Mouse (Mus musculus): Measurements from ENCODE around the gene Aars2. TPM values are rescaled to one million over a fixed set of nuclear protein-coding genes. Genes with fewer than 3 reads are reported as not detected.

Gene Aars2
- 5.5 and 7.3 TPM in 2 replicates for total RNA-seq (2014; fragmentation: Nextera tagmentation)
- total RNA-seq (2017), result 8.3 and 12.1 TPM in 2 replicates

DNA sequence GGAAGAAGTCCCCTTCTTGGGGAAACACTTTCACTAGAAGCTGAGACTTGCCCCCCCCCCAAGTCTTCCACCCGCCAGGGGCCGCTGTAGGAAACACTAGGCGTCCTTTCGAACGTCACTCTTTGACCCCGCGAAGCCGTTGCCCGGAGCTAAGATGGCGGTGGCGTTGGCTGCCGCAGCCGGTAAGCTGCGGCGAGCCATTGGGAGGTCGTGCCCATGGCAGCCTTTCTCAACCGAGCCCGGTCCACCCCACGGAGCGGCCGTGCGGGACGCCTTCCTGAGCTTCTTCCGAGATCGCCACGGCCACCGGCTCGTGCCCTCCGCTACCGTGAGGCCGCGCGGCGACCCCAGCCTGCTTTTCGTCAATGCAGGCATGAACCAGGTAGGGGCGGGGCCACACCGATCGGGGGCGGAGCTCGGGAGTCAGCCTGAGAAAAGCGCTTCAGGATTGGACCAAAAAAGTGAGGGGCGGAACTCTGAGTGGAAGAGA lies at the start of gene Aars2:
TSS of gene Aars2 (plus strand) at position 142 of the 490 bp plus-strand sequence.
- peak; percentile 92 for ATAC-seq (replicated peaks; ENCODE audit: poor library complexity, severe bottlenecking)

DNA sequence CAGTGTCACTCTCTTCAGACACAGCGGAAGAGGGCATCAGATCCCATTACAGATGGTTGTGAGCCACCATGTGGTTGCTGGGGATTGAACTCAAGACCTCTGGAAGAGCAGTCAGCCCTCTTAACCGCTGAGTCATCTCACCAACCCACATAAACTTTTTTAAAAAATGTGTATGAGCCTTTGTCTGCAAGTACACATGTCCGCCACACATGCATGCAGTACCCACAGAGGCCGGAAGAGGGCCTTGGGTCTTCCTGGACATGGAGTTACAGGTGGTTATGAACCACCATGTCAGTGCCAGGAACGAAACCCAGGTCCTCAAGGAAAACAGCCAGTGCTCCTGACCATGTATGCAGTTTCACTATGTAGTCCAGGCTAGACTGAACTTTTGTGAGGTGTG lies 49.2 kb upstream of the Aars2 start:
- ATAC-seq (replicated peaks; ENCODE audit: poor library complexity, severe bottlenecking), result no peak

DNA sequence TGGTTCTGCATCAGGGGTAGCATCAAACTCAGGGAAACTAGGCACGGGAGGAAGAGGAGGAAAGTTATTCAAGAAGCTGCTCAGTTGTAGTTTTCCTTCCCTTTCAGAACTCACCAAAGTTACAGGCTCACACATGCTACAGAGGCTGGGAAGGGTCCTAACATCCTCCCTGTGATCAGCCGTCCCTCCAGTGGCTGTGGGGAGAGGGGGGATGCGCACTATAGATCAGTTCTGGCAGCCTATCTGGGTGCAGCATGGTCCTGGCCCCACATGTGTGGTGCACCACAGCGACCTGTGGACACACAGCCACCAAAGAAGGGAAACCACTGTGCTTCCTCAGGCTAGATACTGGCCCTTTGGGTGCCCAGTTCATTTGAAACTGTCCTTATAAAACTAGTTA lies 48.1 kb upstream of the Aars2 start:
- ATAC-seq (replicated peaks; ENCODE audit: poor library complexity, severe bottlenecking), result no peak

DNA sequence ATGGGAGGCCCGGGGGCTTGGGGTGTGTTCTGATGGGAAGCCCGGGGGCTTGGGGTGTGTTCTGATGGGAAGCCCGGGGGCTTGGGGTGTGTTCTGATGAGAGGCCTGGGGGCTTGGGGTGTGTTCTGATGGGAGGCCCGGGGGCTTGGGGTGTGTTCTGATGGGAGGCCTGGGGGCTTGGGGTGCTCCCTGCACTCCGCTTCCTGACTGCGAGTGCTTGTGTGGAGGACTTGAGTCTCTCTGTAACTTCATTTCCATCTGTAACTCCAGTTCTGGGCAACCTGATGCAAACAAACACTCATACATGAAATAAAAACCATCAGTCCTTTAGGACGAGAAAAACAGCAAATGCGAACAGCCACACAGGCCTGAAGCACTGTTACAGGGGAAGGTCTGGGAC lies 47.6 kb upstream of the Aars2 start:
- no peak for ATAC-seq (replicated peaks; ENCODE audit: poor library complexity, severe bottlenecking)

DNA sequence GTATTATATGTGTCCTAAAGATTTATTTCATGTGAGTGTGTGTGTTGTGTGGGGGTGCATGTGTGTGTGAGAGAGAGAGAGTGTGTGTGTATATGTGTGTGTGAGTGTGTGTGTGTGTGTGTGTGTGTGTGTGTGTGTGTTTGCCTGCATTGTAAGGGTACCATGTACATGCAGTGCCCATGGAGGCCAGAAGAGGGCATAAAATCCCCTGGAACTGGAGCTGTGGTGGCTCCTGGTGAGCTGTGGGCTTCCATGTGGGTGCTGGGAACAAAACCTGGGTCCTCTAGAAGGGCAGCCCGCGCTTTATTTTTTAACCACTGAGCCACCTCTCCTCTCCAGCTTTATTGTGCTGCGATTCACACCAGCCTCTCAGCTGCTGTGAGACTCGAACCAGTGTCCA lies 44.1 kb upstream of the Aars2 start:
- no peak for ATAC-seq (replicated peaks; ENCODE audit: poor library complexity, severe bottlenecking)

DNA sequence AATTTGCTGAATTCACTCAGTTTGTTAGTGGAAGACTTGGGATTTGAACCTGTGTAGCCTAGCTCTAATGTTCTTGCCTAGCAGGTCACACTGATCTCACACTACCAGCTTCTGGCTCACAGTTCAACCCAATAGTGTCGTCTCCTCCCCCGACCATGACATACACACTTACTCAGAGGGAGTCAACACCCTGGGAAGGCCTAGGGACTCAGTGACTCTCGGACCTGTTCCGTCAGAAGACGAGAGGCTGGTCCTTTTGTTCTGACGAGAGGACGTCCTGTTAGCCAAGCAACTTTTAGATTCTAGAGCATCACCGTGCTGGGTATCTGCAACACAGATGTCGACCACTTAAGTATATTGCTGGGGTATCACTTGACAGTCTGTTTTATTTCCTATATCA lies 42.4 kb upstream of the Aars2 start:
- ATAC-seq (replicated peaks; ENCODE audit: poor library complexity, severe bottlenecking), result no peak

DNA sequence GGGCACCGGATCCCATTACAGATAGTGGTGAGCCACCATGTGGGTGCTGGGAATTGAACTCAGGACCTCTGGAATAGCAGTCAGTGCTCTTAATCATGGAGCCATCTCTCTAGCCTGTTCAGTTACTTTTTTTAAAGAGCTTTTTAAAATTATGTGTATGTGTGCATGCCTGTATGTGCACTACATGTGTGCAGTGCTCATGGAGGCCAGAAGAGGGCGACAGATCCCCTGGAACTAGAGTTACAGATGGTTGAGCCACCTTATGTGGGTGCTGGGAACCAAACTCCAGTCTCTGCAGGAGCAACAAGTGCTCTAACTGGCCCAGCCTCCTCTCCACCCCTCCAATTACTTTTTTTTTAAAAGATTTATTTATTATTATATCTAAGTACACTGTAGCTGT lies 39.9 kb upstream of the Aars2 start:
- ATAC-seq (replicated peaks; ENCODE audit: poor library complexity, severe bottlenecking), result no peak

DNA sequence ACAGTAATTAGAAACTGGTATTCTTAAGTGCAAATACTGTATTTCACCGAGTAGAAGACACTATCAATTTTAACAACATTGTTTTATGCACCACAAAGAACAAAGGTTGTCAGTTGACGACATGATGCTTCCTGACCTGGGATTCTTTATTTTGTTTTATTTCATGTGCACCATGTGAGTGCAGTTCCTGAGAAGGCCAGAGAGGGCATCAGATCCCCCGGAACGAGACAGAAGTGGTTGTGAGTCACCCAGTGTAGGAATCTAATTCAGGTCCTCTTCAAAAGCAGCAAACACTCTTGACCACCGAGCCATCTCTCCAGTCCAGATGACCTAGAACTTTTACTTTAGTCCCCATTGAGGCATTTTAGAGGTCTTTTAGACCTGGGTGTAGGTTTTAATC lies 38.3 kb upstream of the Aars2 start:
- ATAC-seq (replicated peaks; ENCODE audit: poor library complexity, severe bottlenecking), result no peak

DNA sequence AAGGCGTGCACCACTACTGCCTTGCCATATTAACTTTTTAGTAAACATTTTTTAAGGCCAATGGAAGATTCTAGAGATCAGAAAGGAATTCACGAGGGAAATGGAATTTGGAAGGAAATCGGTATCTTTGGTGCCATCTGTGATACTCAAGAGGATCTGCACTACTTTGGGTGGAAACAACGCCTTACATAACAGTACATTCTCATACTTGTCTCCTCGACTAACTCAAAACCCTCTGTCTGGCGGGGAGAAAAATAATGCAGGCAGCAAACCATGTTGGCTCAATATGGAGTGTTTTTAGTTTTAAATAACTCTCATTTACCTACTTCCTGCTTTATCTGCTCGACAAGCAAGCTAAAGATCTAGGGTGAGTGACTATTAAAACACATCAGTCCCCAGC lies 35.9 kb upstream of the Aars2 start:
- no peak for ATAC-seq (replicated peaks; ENCODE audit: poor library complexity, severe bottlenecking)

DNA sequence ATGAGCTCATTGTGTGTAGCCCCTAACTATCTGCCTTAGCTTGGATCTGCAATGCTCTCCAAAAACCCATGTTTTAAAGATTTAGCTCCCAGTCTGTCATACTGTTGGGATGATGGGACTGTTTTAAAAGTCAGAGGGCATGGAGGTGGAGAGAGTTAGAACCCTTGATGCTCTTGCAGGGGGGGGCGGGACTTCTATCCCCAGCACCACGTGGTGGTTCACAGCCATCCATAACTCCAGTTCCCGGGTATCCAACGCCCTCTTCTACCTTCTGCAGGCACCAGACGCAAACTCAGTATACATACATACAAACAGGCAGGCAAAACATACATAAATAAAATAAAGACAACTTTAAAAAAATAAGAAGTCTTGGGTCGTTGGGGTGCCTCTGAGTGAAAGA lies 33.0 kb upstream of the Aars2 start:
- no peak for ATAC-seq (replicated peaks; ENCODE audit: poor library complexity, severe bottlenecking)

DNA sequence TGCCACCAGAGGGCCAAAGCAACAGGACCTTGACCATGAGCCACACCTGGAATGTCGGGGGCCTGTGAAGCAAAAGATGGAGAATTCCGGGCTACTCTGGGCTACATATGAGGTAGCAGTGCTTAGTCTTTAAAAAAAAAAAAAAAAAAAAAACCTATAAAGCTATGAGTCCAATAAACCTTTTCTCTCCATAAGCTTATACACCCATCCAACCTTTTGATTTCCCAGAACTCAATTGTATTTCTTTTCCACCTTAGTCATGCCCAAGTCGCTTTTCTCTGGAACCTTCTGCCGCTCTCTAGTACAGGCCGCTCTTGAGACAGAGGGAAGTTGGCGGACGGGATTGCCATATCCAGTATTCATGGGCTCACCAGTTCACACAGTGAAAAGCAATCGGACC lies 32.5 kb upstream of the Aars2 start:
- ATAC-seq (replicated peaks; ENCODE audit: poor library complexity, severe bottlenecking), result no peak

DNA sequence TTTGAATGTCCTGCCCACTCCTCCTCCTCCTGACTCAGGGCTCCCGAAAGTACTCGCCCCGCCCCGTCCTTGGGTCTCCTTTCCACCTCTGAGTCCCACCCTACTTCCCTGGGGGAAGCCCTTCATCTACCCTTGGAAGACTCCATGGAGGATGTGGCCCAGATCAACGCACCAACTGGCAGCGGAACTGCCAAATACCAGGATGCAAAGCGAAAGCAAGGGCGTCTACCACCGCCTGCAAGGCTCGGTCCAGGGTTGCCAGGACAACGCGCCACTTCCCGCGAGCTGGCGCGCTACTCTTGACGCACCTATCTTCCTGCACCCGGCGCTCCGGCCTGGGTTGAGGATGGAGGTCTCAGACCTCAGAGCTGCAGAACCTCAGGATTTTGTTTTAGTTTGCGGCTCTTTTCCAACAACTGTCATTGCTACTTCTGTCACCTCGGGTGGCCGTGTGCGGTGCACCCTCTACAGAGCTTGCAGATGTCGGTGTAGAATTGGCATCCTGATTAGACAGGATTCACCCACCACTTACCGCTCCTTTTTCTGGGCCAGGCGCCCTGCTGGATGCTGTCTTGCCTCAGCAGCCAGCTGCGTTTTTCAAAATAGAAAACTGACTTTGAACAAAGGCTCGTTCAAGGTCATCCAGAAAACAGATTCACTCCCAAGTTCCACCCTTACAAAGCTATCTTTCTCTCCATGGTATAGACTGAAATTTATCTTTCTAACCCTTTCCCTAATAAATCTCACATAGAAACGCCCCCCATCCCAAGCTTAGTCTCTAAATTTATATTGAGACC lies 31.8 kb upstream of the Aars2 start, which contains the start of gene Spats1:
TSS of gene Spats1 (minus strand) at position 747 of the 797 bp plus-strand sequence.
- peak; percentile 77 for ATAC-seq (replicated peaks; ENCODE audit: poor library complexity, severe bottlenecking)

DNA sequence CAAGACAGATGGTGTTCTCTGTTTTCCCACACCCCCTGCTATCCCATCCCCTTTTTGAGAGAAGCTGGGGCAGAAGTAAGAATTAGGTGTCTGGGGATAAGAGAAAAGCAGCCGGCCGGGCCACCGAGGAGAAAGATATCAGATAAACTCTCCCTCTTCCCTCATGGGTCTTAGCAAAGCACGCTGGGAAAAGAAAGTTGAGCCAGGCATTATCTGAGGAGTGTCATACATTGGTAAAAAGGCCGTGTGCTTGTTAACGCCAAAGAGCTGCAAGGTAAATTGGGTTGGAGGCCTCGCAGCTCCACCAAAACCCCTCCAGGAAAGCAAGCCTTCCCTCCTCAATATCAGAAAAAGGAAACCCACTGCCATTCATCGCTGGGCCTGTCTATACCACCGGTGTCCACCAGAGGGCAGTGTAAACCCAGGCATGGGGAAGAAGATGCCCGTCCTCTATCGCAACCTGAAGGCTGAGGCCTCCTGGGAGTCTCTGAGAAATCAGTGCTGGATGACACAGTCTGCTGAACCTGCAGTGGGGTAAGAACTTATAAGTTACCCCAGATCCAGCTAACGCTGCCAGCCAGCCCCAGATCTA lies 28.3 kb upstream of the Aars2 start:
- peak; percentile 76 for ATAC-seq (replicated peaks; ENCODE audit: poor library complexity, severe bottlenecking)

DNA sequence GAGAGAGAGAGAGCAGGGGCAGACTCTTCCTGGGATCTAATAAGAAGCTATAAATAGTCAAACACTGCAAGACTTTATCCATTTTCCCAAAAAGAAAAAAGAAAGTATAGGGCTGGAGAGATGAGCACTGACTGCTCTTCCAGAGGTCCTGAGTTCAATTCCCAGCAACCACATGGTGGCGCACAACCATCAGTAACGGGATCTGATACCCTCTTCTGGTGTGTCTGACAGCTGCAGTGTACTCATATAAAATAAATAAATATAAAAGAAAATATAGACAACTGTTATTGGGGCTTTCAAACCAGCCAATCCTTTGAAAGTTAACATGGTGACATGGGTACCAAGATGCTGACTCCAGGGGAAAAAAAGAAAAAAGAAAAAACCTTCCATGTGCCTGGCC lies 26.2 kb upstream of the Aars2 start:
- no peak for ATAC-seq (replicated peaks; ENCODE audit: poor library complexity, severe bottlenecking)

DNA sequence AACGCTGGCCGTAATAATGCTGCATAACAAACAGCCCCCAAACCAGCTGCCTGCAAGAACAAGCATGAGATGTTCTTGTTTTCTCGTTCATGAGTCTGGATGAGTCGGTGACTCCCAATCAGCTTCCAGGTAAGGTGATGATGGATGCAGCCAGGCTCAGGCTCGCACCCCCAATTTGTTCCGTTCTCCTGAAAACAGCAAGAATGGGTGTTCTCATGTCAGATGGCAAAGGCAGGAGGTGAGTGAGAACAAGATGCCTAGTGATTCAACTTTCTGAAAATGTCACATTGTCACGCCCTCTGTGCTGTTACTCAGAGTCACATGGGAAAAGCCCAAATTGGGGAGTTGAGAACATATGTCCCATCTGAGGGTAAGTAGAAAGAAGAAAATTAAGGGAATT lies 21.1 kb upstream of the Aars2 start:
- ATAC-seq (replicated peaks; ENCODE audit: poor library complexity, severe bottlenecking), result no peak

DNA sequence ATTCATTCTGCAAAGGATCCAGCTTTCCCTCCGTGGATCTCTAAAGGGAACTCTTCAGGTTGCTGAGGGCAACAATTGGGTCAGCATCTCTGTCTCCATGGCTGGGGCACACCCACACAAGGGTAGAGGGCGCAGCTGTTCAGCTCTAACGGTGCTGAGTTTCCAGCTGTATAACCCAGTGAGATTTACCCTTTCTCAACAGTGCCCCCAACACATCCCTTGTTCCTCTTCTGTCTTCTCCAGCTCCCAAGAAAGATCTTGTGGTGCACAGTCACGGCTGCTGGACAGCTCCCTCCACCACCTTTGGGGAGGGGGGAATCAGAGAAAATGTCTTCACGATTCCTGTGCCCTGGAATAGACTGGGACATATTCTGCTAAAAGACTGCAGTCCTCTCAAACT lies 19.4 kb upstream of the Aars2 start:
- no peak for ATAC-seq (replicated peaks; ENCODE audit: poor library complexity, severe bottlenecking)

DNA sequence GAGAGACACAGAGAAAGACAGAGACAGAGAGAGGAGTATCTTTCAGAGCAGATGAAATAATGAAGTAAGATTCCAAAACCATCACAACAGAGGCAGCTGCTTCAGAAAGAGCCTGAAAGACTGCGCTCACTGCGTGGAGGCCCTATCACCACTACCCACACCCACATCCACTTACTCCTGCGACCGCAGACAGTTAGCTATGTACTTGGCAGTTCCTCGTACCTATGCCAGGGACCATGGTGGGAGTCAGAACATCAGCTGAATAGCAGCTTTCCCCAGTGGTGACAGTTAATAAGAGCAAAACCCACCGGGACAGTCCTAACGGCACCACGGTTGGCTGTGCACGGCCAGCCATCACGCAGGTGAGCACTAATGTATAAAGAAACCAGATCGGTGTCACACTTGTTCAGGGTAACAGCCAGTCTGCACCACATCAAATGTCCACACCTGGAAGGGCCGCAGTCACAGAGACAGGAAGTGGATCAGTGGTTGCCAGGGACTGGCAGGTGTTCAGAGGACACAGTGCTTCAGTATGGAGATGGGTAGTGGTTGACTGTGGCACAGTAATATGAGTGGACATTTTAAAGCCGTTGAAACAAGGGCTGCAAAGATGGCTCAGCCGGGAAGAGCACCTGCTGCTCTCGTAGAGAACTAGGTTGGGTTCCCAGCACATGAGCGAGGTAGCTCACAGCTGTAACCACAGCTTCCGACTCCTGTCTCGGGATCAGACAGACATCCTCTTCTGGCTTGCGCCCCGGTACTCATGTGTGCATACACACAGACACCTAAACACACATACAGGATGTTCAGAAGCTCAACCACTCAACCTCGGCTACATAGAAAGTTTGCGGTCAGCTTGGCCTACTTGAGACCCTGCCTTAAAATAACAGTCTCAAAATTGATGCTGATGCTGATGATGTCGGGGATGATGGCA lies 18.1 kb upstream of the Aars2 start:
- no peak for ATAC-seq (replicated peaks; ENCODE audit: poor library complexity, severe bottlenecking)

DNA sequence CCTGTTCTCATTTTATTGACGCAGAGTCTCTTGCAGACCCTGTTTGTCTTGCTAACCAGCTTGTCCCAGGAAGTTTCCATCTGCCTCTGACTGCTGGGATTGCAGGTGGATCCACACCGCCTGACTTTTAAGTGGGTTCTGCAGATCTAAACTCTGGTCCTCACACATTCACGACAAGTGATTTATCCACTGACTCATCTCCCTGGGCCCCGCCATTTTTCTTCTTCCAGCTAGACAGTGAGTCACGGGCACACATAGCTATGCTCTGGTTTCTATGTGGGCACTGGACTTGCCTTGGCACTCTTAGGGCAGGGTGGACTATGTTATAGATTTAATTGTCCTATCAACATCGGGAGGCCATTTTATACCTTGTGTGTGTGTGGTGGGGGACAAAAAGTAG lies 16.9 kb upstream of the Aars2 start:
- no peak for ATAC-seq (replicated peaks; ENCODE audit: poor library complexity, severe bottlenecking)

DNA sequence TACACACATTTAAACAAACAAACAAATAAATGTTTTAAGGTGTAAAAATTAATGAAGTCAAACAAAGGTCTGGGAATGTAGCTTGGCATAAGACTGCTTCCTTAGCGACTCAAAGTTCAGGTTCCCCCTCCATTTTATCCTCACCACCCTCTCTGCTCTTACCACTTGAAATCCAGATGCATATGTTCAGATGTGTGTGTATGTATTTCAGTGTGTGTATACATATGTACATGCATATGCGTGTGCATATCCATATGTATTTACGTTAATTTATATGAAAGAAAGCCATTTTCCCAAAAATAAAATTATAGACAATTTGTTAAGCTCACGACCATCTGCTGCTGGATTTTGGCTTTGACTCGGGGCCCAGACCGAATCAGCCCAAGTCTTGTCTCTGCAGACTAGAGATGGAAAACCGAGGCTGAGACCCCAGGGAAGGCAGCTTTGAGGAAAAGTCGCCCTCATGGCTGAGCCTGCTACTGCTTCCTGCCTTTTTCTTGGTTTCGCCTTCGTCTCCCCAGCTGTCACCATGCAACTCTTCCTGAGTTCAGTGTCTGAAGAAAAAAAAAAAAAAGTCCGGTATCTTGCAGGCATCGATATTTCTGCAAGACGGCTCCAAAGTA lies 16.0 kb upstream of the Aars2 start:
- ATAC-seq (replicated peaks; ENCODE audit: poor library complexity, severe bottlenecking), result no peak

DNA sequence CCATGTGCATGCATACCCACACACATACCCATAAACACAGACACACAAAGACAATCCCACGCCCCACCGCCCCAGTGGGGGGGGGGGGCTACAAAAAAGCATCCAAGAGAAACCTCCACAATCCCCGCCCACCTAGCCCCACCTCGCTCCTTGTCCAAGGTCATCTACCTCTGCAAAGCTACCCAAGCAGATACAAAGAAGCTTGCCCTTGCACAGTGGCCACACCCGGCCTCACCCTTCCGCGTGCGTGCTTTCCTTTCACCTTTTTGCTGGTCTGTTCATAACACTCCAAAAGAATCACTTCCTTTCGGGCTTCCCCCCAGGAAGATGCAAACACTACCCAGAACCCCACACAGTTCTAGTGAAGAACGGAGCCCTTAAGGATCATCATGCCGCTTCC lies 11.2 kb upstream of the Aars2 start:
- ATAC-seq (replicated peaks; ENCODE audit: poor library complexity, severe bottlenecking), result no peak
